Mouse (Mus musculus) lung, embryonic 16.5 days (tissue): ENCODE data around the gene Susd6. TPM values are rescaled to one million over a fixed set of nuclear protein-coding genes. Genes with fewer than 3 reads are reported as not detected.

Source experiments
- ATAC-seq: fragments of 200-750 bp; cut with Nextera tagmentation; 2 replicates; pipeline ENCODE4 v1.8.0; 2017; ENCODE audit warnings: low read depth, mild to moderate bottlenecking, moderate library complexity
- H3K27ac ChIP-seq: fragments of 300-500 bp; sonication (generic); 2 replicates; pipeline ENCODE4 v1.5.1; 2014; ENCODE audit warnings: mild to moderate bottlenecking, control low read depth, low read length
- H3K27me3 ChIP-seq: fragments of 300-500 bp; sonication (generic); 2 replicates; pipeline ENCODE4 v1.6.1; 2014; ENCODE audit warnings: low read depth, low read length, mixed read lengths; ENCODE audit not compliant: control insufficient read depth, insufficient read depth
- H3K36me3 ChIP-seq: fragments of 300-500 bp; sonication (generic); 2 replicates; pipeline ENCODE4 v1.6.1; 2014; ENCODE audit warnings: low read length; ENCODE audit not compliant: control insufficient read depth, insufficient read depth
- H3K4me1 ChIP-seq: fragments of 300-500 bp; sonication (generic); replicated peaks from 2 replicates; pipeline ENCODE4 v1.6.1; 2014; ENCODE audit warnings: low read length, mixed read lengths; ENCODE audit not compliant: control insufficient read depth, insufficient read depth
- H3K4me2 ChIP-seq: fragments of 300-500 bp; sonication (generic); 2 replicates; pipeline ENCODE4 v1.6.1; 2014; ENCODE audit warnings: low read depth, low read length, control low read depth
- H3K4me3 ChIP-seq: fragments of 300-500 bp; sonication (generic); 2 replicates; pipeline ENCODE4 v1.5.1; 2014; ENCODE audit warnings: mild to moderate bottlenecking, low read length, control low read depth
- H3K9ac ChIP-seq: fragments of 300-500 bp; sonication (generic); 2 replicates; pipeline ENCODE4 v1.6.1; 2014; ENCODE audit warnings: low read length, control low read depth
- H3K9me3 ChIP-seq: fragments of 300-500 bp; sonication (generic); 2 replicates; pipeline ENCODE4 v1.6.1; 2016; ENCODE audit warnings: low read length; ENCODE audit not compliant: control insufficient read depth
- WGBS: fragments of 180-500 bp; shearing (Covaris S2); extraction: QIAGEN DNeasy Blood & Tissue Kit; methylation state at CpG from one replicate; pipeline ENCODE4 v1.1.7; 2014; 5-methylcytosine and 5-hydroxymethylcytosine counted together
- polyA plus RNA-seq: library from polyadenylated mRNA; unstranded; fragments of >200 nt; fragmentation: Nextera tagmentation; extraction: Ambion mirVana; gene quantifications from 2 replicates; pipeline ENCODE4 v1.2.1, GENCODE M21; 2015

Susd6 gene
- polyA plus RNA-seq, 1 experiment from 2014 or later, result 21.9 TPM

DNA sequence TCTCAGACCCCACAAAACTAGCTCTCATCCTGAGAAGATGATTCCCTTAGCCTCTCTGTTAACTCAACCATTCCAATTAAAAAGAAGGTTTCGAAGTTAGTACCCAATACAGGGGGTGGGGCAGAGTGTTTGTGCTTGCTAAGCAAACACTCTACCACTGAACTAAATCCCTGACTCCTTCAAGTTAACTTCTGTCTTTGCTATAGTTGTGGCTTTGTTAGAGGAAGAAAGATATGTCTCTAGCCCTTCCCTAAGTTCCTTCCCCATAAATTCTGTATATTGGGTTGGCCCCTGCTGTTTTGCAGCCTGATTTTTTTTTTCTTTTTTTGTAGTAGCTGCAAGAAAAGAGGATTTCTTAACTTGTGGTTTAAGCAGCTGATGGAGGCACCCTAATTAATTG is 61.7 kb downstream of the Susd6 start:
- no peak for ATAC-seq
- no peak overlapping the region for H3K9ac ChIP-seq
- no peaks in the 10 kb centered on the region for H3K9me3 ChIP-seq
- H3K27ac ChIP-seq, result peak overlapping the region; percentile 24; the same call in 1 of the 2 replicates
- H3K4me1 ChIP-seq, result peaks cover 36% of the 10 kb centered on the region
- no peak overlapping the region for H3K4me3 ChIP-seq
- H3K4me2 ChIP-seq, result no peak overlapping the region
- no peaks in the 10 kb centered on the region for H3K27me3 ChIP-seq
- H3K36me3 ChIP-seq, result no peaks in the 10 kb centered on the region
- WGBS, result 59% methylated on average over 1 of the region's 1 CpGs

GRCm38 (mm10) chr12:80853737-80854136 is 63.4 kb downstream of the Susd6 start:
- 14% methylated on average over 3 of the region's 3 CpGs for WGBS
- peak overlapping the region; percentile 97 for H3K27ac ChIP-seq
- no peaks in the 10 kb centered on the region for H3K27me3 ChIP-seq
- peak; percentile 94 for ATAC-seq
- H3K4me1 ChIP-seq, result peaks cover 35% of the 10 kb centered on the region
- peak overlapping the region; percentile 34 for H3K4me2 ChIP-seq
- no peaks in the 10 kb centered on the region for H3K9me3 ChIP-seq
- H3K36me3 ChIP-seq, result no peaks in the 10 kb centered on the region
- H3K9ac ChIP-seq, result 0 out of 2 replicates have a peak overlapping the region, but pooled peaks have one; percentile 11
- H3K4me3 ChIP-seq, result no peak overlapping the region

DNA sequence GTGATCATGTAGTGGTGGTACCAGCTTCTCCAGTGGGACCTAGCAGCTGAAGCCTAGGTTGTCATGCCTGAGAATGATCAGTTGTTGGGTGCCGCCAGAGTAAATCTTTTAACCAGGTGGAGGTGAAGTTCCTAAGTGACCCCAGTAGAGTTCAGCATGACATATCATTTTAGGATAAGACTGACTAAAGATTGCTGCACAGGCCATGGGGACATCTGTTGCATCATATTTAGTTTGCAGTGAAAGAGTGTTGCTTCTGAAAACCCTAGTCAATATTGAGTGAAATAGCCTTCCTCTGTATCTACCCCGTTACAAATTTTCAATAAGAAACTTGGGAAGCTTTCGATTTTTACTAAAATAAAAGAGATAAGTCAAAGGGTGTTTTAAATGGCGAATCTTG is 64.4 kb downstream of the Susd6 start:
- Histone ChIP-seq H3K27ac (peak overlapping the region; percentile 97), H3K27me3 (no peaks in the 10 kb centered on the region)

GRCm38 (mm10) chr12:80855100-80855499 is 64.8 kb downstream of the Susd6 start:
- H3K9me3 ChIP-seq, result no peaks in the 10 kb centered on the region
- no peaks in the 10 kb centered on the region for H3K36me3 ChIP-seq
- H3K9ac ChIP-seq, result no peak overlapping the region
- H3K27me3 ChIP-seq, result no peaks in the 10 kb centered on the region
- no peak overlapping the region for H3K27ac ChIP-seq
- H3K4me2 ChIP-seq, result no peak overlapping the region
- ATAC-seq, result no peak
- H3K4me1 ChIP-seq, result peaks cover 33% of the 10 kb centered on the region
- 86% methylated on average over 2 of the region's 2 CpGs for WGBS
- no peak overlapping the region for H3K4me3 ChIP-seq

More for the DNA sequence above, 64.4 kb downstream of the Susd6 start:
- no peak for ATAC-seq
- H3K4me2 ChIP-seq, result no peak overlapping the region
- no peak overlapping the region for H3K4me3 ChIP-seq
- 92% methylated on average over 4 of the region's 4 CpGs for WGBS
- H3K36me3 ChIP-seq, result no peaks in the 10 kb centered on the region
- peaks cover 33% of the 10 kb centered on the region for H3K4me1 ChIP-seq
- H3K9ac ChIP-seq, result no peak overlapping the region
- H3K9me3 ChIP-seq, result no peaks in the 10 kb centered on the region

GRCm38 (mm10) chr12:80855581-80855980 is 65.3 kb downstream of the Susd6 start:
- Histone ChIP-seq H3K4me3 (no peak overlapping the region), H3K27ac (no peak overlapping the region), H3K27me3 (no peaks in the 10 kb centered on the region), H3K4me2 (no peak overlapping the region), H3K9me3 (no peaks in the 10 kb centered on the region), H3K9ac (no peak overlapping the region), H3K36me3 (no peaks in the 10 kb centered on the region), H3K4me1 (peaks cover 33% of the 10 kb centered on the region)
- no peak for ATAC-seq
- WGBS, result 44% methylated on average over 1 of the region's 1 CpGs

DNA sequence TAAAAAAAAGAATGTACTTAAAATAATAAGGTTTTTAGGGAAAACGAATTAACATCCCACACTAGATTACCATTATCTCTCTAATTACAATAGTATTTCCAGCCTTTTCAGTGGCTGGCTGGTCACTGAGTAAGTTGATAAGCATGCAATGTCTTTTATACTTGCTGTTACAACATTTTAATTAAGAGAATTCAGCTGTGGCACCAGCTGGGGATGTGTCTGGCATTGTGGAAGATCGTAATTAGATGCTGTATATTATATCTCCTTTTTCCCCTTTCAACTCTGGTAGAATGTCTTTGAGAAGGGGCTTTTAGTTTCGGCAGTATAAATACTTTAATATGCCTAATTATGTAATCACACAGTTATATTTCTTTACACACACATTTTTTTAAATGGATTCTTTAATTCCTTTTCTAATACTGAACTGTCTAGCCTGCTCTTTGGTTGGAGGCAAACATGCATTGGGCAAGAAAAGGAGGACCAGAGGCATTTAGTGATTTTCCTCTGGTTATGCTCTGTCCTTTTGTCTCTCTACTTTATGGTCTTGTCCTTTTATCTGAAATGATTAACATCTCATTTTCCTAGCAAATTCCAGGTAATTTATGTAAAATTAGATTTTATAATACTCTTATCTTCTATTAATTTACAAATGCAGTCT is 67.5 kb downstream of the Susd6 start:
- no peaks in the 10 kb centered on the region for H3K9me3 ChIP-seq
- no peak overlapping the region for H3K9ac ChIP-seq
- H3K4me3 ChIP-seq, result no peak overlapping the region
- no peaks in the 10 kb centered on the region for H3K36me3 ChIP-seq
- no peak for ATAC-seq
- peaks cover 28% of the 10 kb centered on the region for H3K4me1 ChIP-seq
- no peak overlapping the region for H3K4me2 ChIP-seq
- H3K27me3 ChIP-seq, result no peaks in the 10 kb centered on the region
- H3K27ac ChIP-seq, result no peak overlapping the region
- 87% methylated on average over 3 of the region's 3 CpGs for WGBS

DNA sequence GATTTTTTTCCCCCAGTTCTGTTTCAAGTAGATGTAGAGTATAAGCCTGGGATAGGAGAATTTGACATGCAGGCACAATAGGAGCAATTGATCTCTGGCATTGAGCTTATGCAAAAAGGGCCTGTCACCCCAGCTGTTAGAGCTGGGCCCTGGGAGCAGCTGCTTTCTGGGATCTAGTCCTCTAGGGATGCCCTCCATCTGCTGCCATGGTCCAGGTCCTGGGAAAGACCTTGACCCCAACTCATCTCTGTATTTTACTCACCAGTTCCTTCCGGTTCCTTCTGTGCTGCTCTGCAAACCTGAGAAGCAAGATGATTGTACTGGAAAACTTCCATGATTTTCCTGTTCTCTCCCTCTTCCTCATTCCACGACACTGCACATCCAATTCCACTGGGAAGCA is 68.0 kb downstream of the Susd6 start:
- H3K4me2 ChIP-seq, result no peak overlapping the region
- peaks cover 26% of the 10 kb centered on the region for H3K4me1 ChIP-seq
- H3K4me3 ChIP-seq, result no peak overlapping the region
- ATAC-seq, result no peak
- H3K36me3 ChIP-seq, result no peaks in the 10 kb centered on the region
- 76% methylated on average over 2 of the region's 2 CpGs for whole genome bisulfite sequencing
- H3K27ac ChIP-seq, result no peak overlapping the region
- H3K9me3 ChIP-seq, result no peaks in the 10 kb centered on the region
- no peak overlapping the region for H3K9ac ChIP-seq
- H3K27me3 ChIP-seq, result no peaks in the 10 kb centered on the region

GRCm38 (mm10) chr12:80861916-80862315 is 71.6 kb downstream of the Susd6 start:
- H3K36me3 ChIP-seq, result no peaks in the 10 kb centered on the region
- no peak overlapping the region for H3K4me3 ChIP-seq
- no peak overlapping the region for H3K27ac ChIP-seq
- H3K27me3 ChIP-seq, result no peaks in the 10 kb centered on the region
- H3K9ac ChIP-seq, result no peak overlapping the region
- peaks cover 15% of the 10 kb centered on the region for H3K4me1 ChIP-seq
- H3K9me3 ChIP-seq, result no peaks in the 10 kb centered on the region
- ATAC-seq, result no peak; the same call in 1 of the 2 replicates
- WGBS, result 0% methylated on average over 1 of the region's 1 CpGs
- no peak overlapping the region for H3K4me2 ChIP-seq

DNA sequence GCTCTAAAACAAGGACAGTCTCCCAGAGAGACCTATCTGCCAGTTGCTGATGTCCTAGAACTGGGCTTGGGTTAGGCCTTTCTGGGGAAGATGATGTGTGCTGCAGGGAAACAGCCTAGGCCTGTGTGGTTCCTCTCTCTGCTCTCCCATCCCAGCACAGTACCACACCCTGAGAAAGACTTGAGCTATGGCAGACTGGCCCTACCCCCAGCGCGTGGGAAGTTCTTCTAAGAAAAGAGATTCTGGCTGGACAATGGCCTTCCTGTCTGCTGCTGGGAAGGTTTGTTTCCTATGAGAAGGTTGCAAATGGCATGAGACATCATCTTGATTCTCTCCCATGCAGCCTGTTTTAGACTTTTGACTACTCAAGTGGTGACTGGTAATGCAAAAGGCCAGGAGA is 73.1 kb downstream of the Susd6 start:
- Histone ChIP-seq H3K4me1 (peaks cover 15% of the 10 kb centered on the region), H3K9ac (no peak overlapping the region), H3K9me3 (no peaks in the 10 kb centered on the region), H3K4me3 (no peak overlapping the region), H3K27me3 (no peaks in the 10 kb centered on the region), H3K36me3 (no peaks in the 10 kb centered on the region), H3K4me2 (no peak overlapping the region), H3K27ac (0 out of 2 replicates have a peak overlapping the region, but pooled peaks have one; percentile 14)
- ATAC-seq, result 0 out of 2 replicates have a peak, but pooled peaks have one; percentile 45
- 69% methylated on average over 2 of the region's 2 CpGs for WGBS
